Mouse (Mus musculus) hindbrain, embryonic 14.5 days (tissue): ENCODE results near the gene Aldob. TPM values are rescaled to one million over a fixed set of nuclear protein-coding genes. Genes with fewer than 3 reads are reported as not detected.
"Not testable (repeated sequence)": the region's sequence is repeated elsewhere in the genome, so short reads cannot be mapped to it uniquely, and the experiment has no call there.

Source experiments
- ATAC-seq: fragments of 200-750 bp; cut with Nextera tagmentation; 2 replicates; pipeline ENCODE4 v1.8.0; 2017; ENCODE audit warnings: moderate number of reproducible peaks, mild to moderate bottlenecking, moderate TSS enrichment, moderate library complexity; ENCODE audit not compliant: low FRiP score
- DNase-seq: peaks from one replicate; pipeline ENCODE4 v3.0.0-alpha.2; 2015; ENCODE audit warnings: low spot score
- H3K27ac ChIP-seq: fragments of 300-500 bp; sonication (generic); 2 replicates; pipeline ENCODE4 v1.5.1; 2014; ENCODE audit warnings: mild to moderate bottlenecking, moderate library complexity
- H3K27me3 ChIP-seq: fragments of 300-500 bp; sonication (generic); 2 replicates; pipeline ENCODE4 v1.6.1; 2014; ENCODE audit warnings: mild to moderate bottlenecking, low read length, mixed read lengths; ENCODE audit not compliant: control insufficient read depth, insufficient read depth
- H3K36me3 ChIP-seq: fragments of 300-500 bp; sonication (generic); replicated peaks from 2 replicates; pipeline ENCODE4 v1.6.1; 2014; ENCODE audit not compliant: control insufficient read depth, insufficient read depth
- H3K4me1 ChIP-seq: fragments of 300-500 bp; sonication (generic); replicated peaks from 2 replicates; pipeline ENCODE4 v1.6.1; 2014; ENCODE audit warnings: antibody characterized with exemption, low read length, mixed read lengths; ENCODE audit not compliant: control insufficient read depth, insufficient read depth
- H3K4me2 ChIP-seq: fragments of 300-500 bp; sonication (generic); replicated peaks from 2 replicates; pipeline ENCODE4 v1.6.1; 2014; ENCODE audit warnings: mild to moderate bottlenecking, moderate library complexity
- H3K4me3 ChIP-seq: fragments of 300-500 bp; sonication (generic); replicated peaks from 2 replicates; pipeline ENCODE4 v1.5.1; 2014; ENCODE audit warnings: mild to moderate bottlenecking, low read length
- H3K9ac ChIP-seq: fragments of 300-500 bp; sonication (generic); 2 replicates; pipeline ENCODE4 v1.6.1; 2014
- H3K9me3 ChIP-seq: fragments of 300-500 bp; sonication (generic); 2 replicates; pipeline ENCODE4 v1.6.1; 2016; ENCODE audit warnings: low read length; ENCODE audit not compliant: control insufficient read depth
- WGBS: fragments of 180-500 bp; shearing (Covaris S2); extraction: QIAGEN DNeasy Blood & Tissue Kit; methylation state at CpG from one replicate; pipeline ENCODE4 v1.1.7; 2014; 5-methylcytosine and 5-hydroxymethylcytosine counted together
- polyA plus RNA-seq: library from polyadenylated mRNA; unstranded; fragments of >200 nt; fragmentation: Nextera tagmentation; extraction: Ambion mirVana; gene quantifications from 2 replicates; pipeline ENCODE4 v1.2.1, GENCODE M21; 2014

The Aldob gene
- polyA plus RNA-seq, 1 experiment from 2014 or later: 0.80 TPM

GRCm38 (mm10) chr4:49512636-49513035, 36.7 kb downstream of the Aldob start:
- Histone ChIP-seq H3K9ac (no peak overlapping the region), H3K9me3 (no peaks in the 10 kb centered on the region), H3K4me3 (no peak overlapping the region), H3K27me3 (no peaks in the 10 kb centered on the region), H3K4me2 (no peak overlapping the region), H3K27ac (no peak overlapping the region), H3K36me3 (peaks cover 29% of the 10 kb centered on the region), H3K4me1 (no peaks in the 10 kb centered on the region)
- 88% methylated on average over 4 of the region's 4 CpGs for WGBS
- DNase-seq: no peak
- no peak for ATAC-seq

GRCm38 (mm10) chr4:49510236-49510835, 39.0 kb downstream of the Aldob start:
- not testable (repeated sequence) for H3K9me3 ChIP-seq, DNase-seq, H3K27me3 ChIP-seq, ATAC-seq, H3K4me1 ChIP-seq, H3K9ac ChIP-seq, H3K27ac ChIP-seq, H3K4me3 ChIP-seq, H3K4me2 ChIP-seq
- H3K36me3 ChIP-seq: peaks cover 29% of the 10 kb centered on the region
- WGBS: 95% methylated on average over 1 of the region's 1 CpGs

GRCm38 (mm10) chr4:49509183-49509582, 40.2 kb downstream of the Aldob start:
- H3K36me3 ChIP-seq: peaks cover 26% of the 10 kb centered on the region
- no peak overlapping the region for H3K4me3 ChIP-seq
- H3K4me1 ChIP-seq: no peaks in the 10 kb centered on the region
- ATAC-seq (no peak), DNase-seq (no peak)
- no peak overlapping the region for H3K9ac ChIP-seq
- H3K27me3 ChIP-seq: no peaks in the 10 kb centered on the region
- no peaks in the 10 kb centered on the region for H3K9me3 ChIP-seq
- WGBS: 91% methylated on average over 2 of the region's 2 CpGs
- no peak overlapping the region for H3K27ac ChIP-seq
- no peak overlapping the region for H3K4me2 ChIP-seq

- WGBS: 84% methylated on average over 3 of the region's 3 CpGs
- Histone ChIP-seq H3K4me2 (no peak within 1 kb of the TSS), H3K27ac (no peak within 1 kb of the TSS), H3K4me3 (no peak within 1 kb of the TSS), H3K36me3 (0 out of 2 replicates have a peak, but pooled peaks cover under 1% of the 10 kb centered on the region), H3K4me1 (no peaks in the 10 kb centered on the region), H3K27me3 (no peaks in the 10 kb centered on the region), H3K9me3 (no peaks in the 10 kb centered on the region), H3K9ac (no peak within 1 kb of the TSS)
- DNase-seq: no peak
- no peak for ATAC-seq
Observed at GRCm38 (mm10) chr4:49506386-49506785, 43.0 kb downstream of the Aldob start, which contains the start of gene Baat. TSS of gene Baat (minus strand) at chr4:49506557.

GRCm38 (mm10) chr4:49503563-49503962, 45.8 kb downstream of the Aldob start:
- H3K9ac ChIP-seq: no peak overlapping the region
- H3K4me2 ChIP-seq: no peak overlapping the region
- no peaks in the 10 kb centered on the region for H3K4me1 ChIP-seq
- DNase-seq (no peak), ATAC-seq (no peak)
- no peak overlapping the region for H3K4me3 ChIP-seq
- H3K36me3 ChIP-seq: no peaks in the 10 kb centered on the region
- H3K9me3 ChIP-seq: no peaks in the 10 kb centered on the region
- H3K27me3 ChIP-seq: no peaks in the 10 kb centered on the region
- 96% methylated on average over 1 of the region's 1 CpGs for WGBS
- H3K27ac ChIP-seq: no peak overlapping the region

Other genes with a start within 250 kb of the Aldob start
- not detected in 2 replicates for gene Acnat2, start 141.4 kb downstream of the Aldob start, polyA plus RNA-seq
- not detected in 2 replicates for gene Acnat1, start 75.6 kb downstream of the Aldob start, polyA plus RNA-seq
- 0.27 TPM in 1 of 2 replicates, not detected in the other for gene Baat, start 43.0 kb downstream of the Aldob start, polyA plus RNA-seq
- gene Mrpl50, start 28.5 kb downstream of the Aldob start, polyA plus RNA-seq: 77.3 and 89.8 TPM in 2 replicates
- gene Zfp189, start 28.4 kb downstream of the Aldob start, polyA plus RNA-seq: 12.6 and 16.2 TPM in 2 replicates
- gene Tmem246, start 48.3 kb upstream of the Aldob start, polyA plus RNA-seq: 116 and 136 TPM in 2 replicates
- gene Rnf20, start 82.5 kb upstream of the Aldob start, polyA plus RNA-seq: 63.9 and 65.7 TPM in 2 replicates
- gene Ppp3r2, start 132.5 kb upstream of the Aldob start, polyA plus RNA-seq: 0.51 and 0.59 TPM in 2 replicates